Mouse (Mus musculus): ENCODE data around the gene Hdac4. TPM values are rescaled to one million over a fixed set of nuclear protein-coding genes. Genes with fewer than 3 reads are reported as not detected.

The Hdac4 gene
- polyA plus RNA-seq, 1 experiment = 20.4 TPM

- no peak for TF ChIP-seq GATA1 (IDR thresholded peaks at IDR 0.05; ENCODE audit: low read length)
Measured at GRCm38 (mm10) chr1:92015938-92016672, 179.4 kb downstream of the Hdac4 start.

- no peak for TF ChIP-seq GATA1 (IDR thresholded peaks at IDR 0.05; ENCODE audit: low read length)
Measured at GRCm38 (mm10) chr1:92015252-92015651, 180.2 kb downstream of the Hdac4 start.

GRCm38 (mm10) chr1:92014496-92014895 lies 181.0 kb downstream of the Hdac4 start:
- no peak for TF ChIP-seq GATA1 (IDR thresholded peaks at IDR 0.05; ENCODE audit: low read length)

GRCm38 (mm10) chr1:92006666-92007065 lies 188.8 kb downstream of the Hdac4 start:
- TF ChIP-seq GATA1 (IDR thresholded peaks at IDR 0.05; ENCODE audit: low read length) = no peak

GRCm38 (mm10) chr1:92005617-92005940 lies 189.9 kb downstream of the Hdac4 start:
- TF ChIP-seq GATA1 (IDR thresholded peaks at IDR 0.05; ENCODE audit: low read length) = no peak

GRCm38 (mm10) chr1:92004906-92005616 lies 190.4 kb downstream of the Hdac4 start:
- no peak for TF ChIP-seq GATA1 (IDR thresholded peaks at IDR 0.05; ENCODE audit: low read length)

- TF ChIP-seq GATA1 (IDR thresholded peaks at IDR 0.05; ENCODE audit: low read length) = no peak
Measured at GRCm38 (mm10) chr1:92004122-92004521, 191.4 kb downstream of the Hdac4 start.

GRCm38 (mm10) chr1:92000226-92000625 lies 195.3 kb downstream of the Hdac4 start:
- TF ChIP-seq GATA1 (IDR thresholded peaks at IDR 0.05; ENCODE audit: low read length) = no peak

- no peak for TF ChIP-seq GATA1 (IDR thresholded peaks at IDR 0.05; ENCODE audit: low read length)
Measured at GRCm38 (mm10) chr1:91993658-91994165, 201.8 kb downstream of the Hdac4 start.

- TF ChIP-seq GATA1 (IDR thresholded peaks at IDR 0.05; ENCODE audit: low read length) = no peak
Measured at GRCm38 (mm10) chr1:91992652-91993051, 202.8 kb downstream of the Hdac4 start.

GRCm38 (mm10) chr1:91991597-91991996 lies 203.9 kb downstream of the Hdac4 start:
- no peak for TF ChIP-seq GATA1 (IDR thresholded peaks at IDR 0.05; ENCODE audit: low read length)

- no peak for TF ChIP-seq GATA1 (IDR thresholded peaks at IDR 0.05; ENCODE audit: low read length)
Measured at GRCm38 (mm10) chr1:91990852-91991251, 204.6 kb downstream of the Hdac4 start.

- TF ChIP-seq GATA1 (IDR thresholded peaks at IDR 0.05; ENCODE audit: low read length) = no peak
Measured at GRCm38 (mm10) chr1:91988866-91989265, 206.6 kb downstream of the Hdac4 start.

- no peak for TF ChIP-seq GATA1 (IDR thresholded peaks at IDR 0.05; ENCODE audit: low read length)
Measured at GRCm38 (mm10) chr1:91987431-91987830, 208.1 kb downstream of the Hdac4 start.

GRCm38 (mm10) chr1:91985783-91986182 lies 209.7 kb downstream of the Hdac4 start:
- no peak for TF ChIP-seq GATA1 (IDR thresholded peaks at IDR 0.05; ENCODE audit: low read length)

GRCm38 (mm10) chr1:91984507-91984906 lies 211.0 kb downstream of the Hdac4 start:
- TF ChIP-seq GATA1 (IDR thresholded peaks at IDR 0.05; ENCODE audit: low read length) = no peak

GRCm38 (mm10) chr1:91981381-91981780 lies 214.1 kb downstream of the Hdac4 start:
- TF ChIP-seq GATA1 (IDR thresholded peaks at IDR 0.05; ENCODE audit: low read length) = no peak
